Mouse (Mus musculus): Measurements from ENCODE around the gene H2-Q2.

DNA sequence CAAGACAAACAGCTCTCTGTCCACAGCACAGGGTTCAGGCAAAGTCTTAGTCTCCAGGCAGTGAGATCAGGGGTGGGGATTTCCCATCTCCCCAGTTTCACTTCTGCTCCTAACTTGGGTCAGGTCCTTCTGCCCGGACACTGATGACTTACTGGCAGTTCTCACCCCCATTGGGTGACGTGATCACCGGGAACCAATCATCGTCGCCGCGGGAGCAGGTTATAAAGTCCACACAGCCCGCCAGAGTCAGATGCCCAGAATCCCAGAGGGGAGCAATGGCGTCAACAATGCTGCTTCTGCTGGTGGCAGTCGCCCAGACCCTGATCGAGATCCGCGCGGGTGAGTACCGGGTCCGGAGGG lies 37.3 kb downstream of the H2-Q2 start, which contains the start of gene H2-Q4:
- TF ChIP-seq EP300 (IDR thresholded peaks at IDR 0.05; ENCODE audit: low read depth) = no peak
- TF ChIP-seq CTCF (IDR thresholded peaks at IDR 0.05; ENCODE audit: low read depth) = no peak

All from heart, postnatal 0 days (tissue).